Mouse (Mus musculus): ENCODE results near the gene Zfp329. TPM values are rescaled to one million over a fixed set of nuclear protein-coding genes. Genes with fewer than 3 reads are reported as not detected.

Gene Zfp329
- polyA plus RNA-seq, 1 experiment from 2014 or later, result 25.4 TPM

DNA sequence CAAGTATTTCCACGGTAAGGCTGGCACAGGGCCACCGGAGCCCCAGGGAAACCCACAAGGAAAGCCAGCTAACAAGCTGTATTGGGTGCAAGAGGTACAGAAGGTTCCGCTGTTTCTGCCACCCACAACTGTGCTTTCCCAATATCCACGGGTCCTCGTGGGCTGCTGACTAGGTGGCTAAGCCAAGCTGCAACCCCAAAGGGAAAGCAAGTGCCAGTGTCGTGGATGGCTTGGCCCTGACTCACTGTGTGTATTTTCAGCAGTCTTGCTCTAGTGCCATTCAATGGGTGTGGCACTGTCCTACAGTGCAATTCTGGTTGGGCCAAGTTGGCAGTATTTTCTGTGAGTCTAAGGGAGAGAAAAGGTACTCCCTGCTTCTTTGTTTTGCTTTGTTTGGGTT, 31.3 kb downstream of the Zfp329 start:
- H3K4me1 ChIP-seq, result peaks cover 5% of the 10 kb centered on the region; the same call in 1 of the 2 replicates
- 74% methylated on average over 6 of the region's 6 CpGs for WGBS
- H3K27ac ChIP-seq, result no peak overlapping the region
- no peaks in the 10 kb centered on the region for H3K9me3 ChIP-seq
- no peaks in the 10 kb centered on the region for H3K36me3 ChIP-seq (replicated peaks)
- no peak overlapping the region for H3K4me3 ChIP-seq (replicated peaks)
- no peaks in the 10 kb centered on the region for H3K27me3 ChIP-seq
- no peak for ATAC-seq (ENCODE audit: low FRiP score)
- H3K4me2 ChIP-seq, result no peak overlapping the region
- H3K9ac ChIP-seq, result no peak overlapping the region

GRCm38 (mm10) chr7:12780151-12780830, 38.4 kb downstream of the Zfp329 start:
- H3K27me3 ChIP-seq, result no peaks in the 10 kb centered on the region
- WGBS, result under 1% methylated on average over 57 of the region's 57 CpGs
- H3K27ac ChIP-seq, result no peak overlapping the region
- no peaks in the 10 kb centered on the region for H3K9me3 ChIP-seq
- H3K9ac ChIP-seq, result peak overlapping the region; percentile 71
- peak overlapping the region; percentile 66 for H3K4me3 ChIP-seq (replicated peaks)
- ATAC-seq (ENCODE audit: low FRiP score), result peak; percentile 96
- peaks cover 1% of the 10 kb centered on the region for H3K36me3 ChIP-seq (replicated peaks)
- H3K4me1 ChIP-seq, result peaks cover 9% of the 10 kb centered on the region
- peak overlapping the region; percentile 89 for H3K4me2 ChIP-seq

DNA sequence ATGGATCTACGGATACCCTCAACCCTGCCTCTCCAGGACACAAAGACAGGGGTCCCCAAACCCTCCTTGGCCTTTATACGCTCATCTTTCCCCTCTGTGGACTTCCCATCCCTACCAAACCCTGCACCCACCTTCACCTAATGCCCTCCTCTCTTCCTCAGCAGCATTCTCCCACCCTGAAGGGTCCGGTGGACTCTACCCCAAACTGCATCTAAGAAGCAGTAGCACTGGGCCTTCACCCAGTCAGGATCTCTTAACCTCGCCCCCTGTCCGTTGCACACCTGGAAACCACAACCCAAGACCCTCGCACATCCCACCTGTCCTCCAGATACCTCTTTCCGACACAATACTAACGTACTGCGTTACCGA, 38.9 kb downstream of the Zfp329 start:
- 22% methylated on average over 10 of the region's 10 CpGs for WGBS
- no peak for ATAC-seq (ENCODE audit: low FRiP score)
- peak overlapping the region; percentile 66 for H3K4me3 ChIP-seq (replicated peaks)
- peaks cover 6% of the 10 kb centered on the region for H3K36me3 ChIP-seq (replicated peaks)
- peak overlapping the region; percentile 71 for H3K9ac ChIP-seq
- H3K9me3 ChIP-seq, result no peaks in the 10 kb centered on the region
- peak overlapping the region; percentile 89 for H3K4me2 ChIP-seq
- no peak overlapping the region for H3K27ac ChIP-seq
- peaks cover 9% of the 10 kb centered on the region for H3K4me1 ChIP-seq
- H3K27me3 ChIP-seq, result no peaks in the 10 kb centered on the region

DNA sequence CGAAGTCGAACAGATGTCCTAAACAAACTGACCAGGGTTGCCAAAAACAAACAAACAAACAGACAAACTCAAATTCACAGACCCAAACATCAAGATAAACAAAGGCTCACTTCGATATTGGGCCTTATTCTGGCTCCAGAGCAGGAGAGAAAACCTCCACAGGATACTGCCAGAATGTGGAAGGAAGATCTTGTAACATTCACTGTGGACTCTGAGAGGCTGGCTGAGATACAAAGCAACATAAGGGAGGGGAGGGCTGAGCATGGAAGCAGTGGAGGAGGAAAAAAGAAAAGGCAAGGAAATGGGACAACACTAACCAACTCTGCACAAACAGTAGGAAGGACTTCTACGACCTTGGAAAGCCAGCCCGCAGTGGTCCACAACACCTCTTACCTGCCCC, 39.5 kb downstream of the Zfp329 start:
- H3K27ac ChIP-seq, result no peak overlapping the region
- no peaks in the 10 kb centered on the region for H3K27me3 ChIP-seq
- no peak for ATAC-seq (ENCODE audit: low FRiP score)
- H3K4me1 ChIP-seq, result peaks cover 9% of the 10 kb centered on the region
- peak overlapping the region; percentile 89 for H3K4me2 ChIP-seq
- H3K36me3 ChIP-seq (replicated peaks), result peaks cover 13% of the 10 kb centered on the region
- 91% methylated on average over 5 of the region's 5 CpGs for WGBS
- no peaks in the 10 kb centered on the region for H3K9me3 ChIP-seq
- H3K4me3 ChIP-seq (replicated peaks), result no peak overlapping the region
- H3K9ac ChIP-seq, result no peak overlapping the region

DNA sequence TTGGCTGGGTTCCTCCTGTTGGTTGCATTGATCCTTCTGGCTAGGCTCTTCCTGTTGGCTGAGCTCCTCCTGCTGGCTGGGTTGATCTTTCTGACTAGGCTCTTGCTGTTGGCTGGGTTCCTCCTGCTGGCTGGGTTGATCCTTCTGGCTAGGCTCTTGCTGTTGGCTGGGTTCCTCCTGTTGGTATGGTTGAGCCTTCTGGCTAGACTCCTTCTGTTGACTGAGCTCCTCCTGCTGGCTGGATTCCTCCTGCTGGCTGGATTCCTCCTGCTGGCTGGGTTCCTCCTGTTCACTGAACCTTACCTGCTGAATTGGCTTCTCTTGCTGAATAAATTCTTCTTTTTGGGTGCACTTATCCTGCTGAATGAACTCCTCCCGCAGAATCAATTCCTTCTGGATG, 44.1 kb downstream of the Zfp329 start:
- WGBS, result 100% methylated on average over 1 of the region's 1 CpGs
- Histone ChIP-seq H3K4me2 (no peak overlapping the region), H3K9me3 (no peaks in the 10 kb centered on the region), H3K9ac (no peak overlapping the region), H3K36me3 (replicated peaks) (peaks cover 44% of the 10 kb centered on the region), H3K27me3 (no peaks in the 10 kb centered on the region), H3K4me1 (peaks cover 6% of the 10 kb centered on the region; the same call in 1 of the 2 replicates), H3K27ac (no peak overlapping the region), H3K4me3 (replicated peaks) (no peak overlapping the region)
- no peak for ATAC-seq (ENCODE audit: low FRiP score)

DNA sequence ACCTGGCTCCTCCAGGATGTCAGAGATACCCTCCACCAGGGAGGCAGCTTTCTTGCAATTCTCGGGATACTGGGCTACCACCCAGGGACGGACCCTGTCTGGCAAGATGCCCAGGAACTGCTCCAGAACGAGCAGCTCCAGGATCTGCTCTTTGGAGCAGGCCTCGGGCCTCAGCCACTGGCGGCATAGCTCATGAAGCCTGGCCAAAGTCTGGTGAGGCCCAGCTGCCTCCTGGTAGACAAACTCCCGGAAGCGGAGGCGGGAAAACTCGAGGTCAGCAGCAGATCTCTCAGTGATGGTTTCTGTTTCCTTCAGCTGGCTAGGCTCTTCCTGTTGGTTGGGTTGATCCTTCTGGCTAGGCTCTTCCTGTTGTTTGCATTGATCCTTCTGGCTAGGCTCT, 44.5 kb downstream of the Zfp329 start:
- Histone ChIP-seq H3K9me3 (no peaks in the 10 kb centered on the region), H3K4me1 (peaks cover under 1% of the 10 kb centered on the region; the same call in 1 of the 2 replicates), H3K27me3 (no peaks in the 10 kb centered on the region), H3K4me2 (no peak overlapping the region), H3K36me3 (replicated peaks) (peaks cover 49% of the 10 kb centered on the region), H3K27ac (no peak overlapping the region), H3K4me3 (replicated peaks) (no peak overlapping the region), H3K9ac (no peak overlapping the region)
- ATAC-seq (ENCODE audit: low FRiP score), result no peak
- 91% methylated on average over 9 of the region's 9 CpGs for WGBS

Other genes with a start within 250 kb of the Zfp329 start
- gene Vmn2r53, start 210.1 kb downstream of the Zfp329 start, polyA plus RNA-seq (2016; fragmentation: Nextera tagmentation; extraction: Ambion mirVana), result 0.01 TPM in 1 of 2 replicates, not detected in the other
- gene Vmn2r54, start 178.5 kb downstream of the Zfp329 start, polyA plus RNA-seq (2016; fragmentation: Nextera tagmentation; extraction: Ambion mirVana), result not detected in 2 replicates
- gene Vmn2r55, start 133.9 kb downstream of the Zfp329 start, polyA plus RNA-seq (2016; fragmentation: Nextera tagmentation; extraction: Ambion mirVana), result not detected in 2 replicates
- not detected in 2 replicates for gene Vmn2r56, start 83.9 kb downstream of the Zfp329 start, polyA plus RNA-seq (2016; fragmentation: Nextera tagmentation; extraction: Ambion mirVana)
- gene Zscan18, start 15.2 kb downstream of the Zfp329 start, polyA plus RNA-seq (2016; fragmentation: Nextera tagmentation; extraction: Ambion mirVana), result 13.6 and 15.2 TPM in 2 replicates
- gene Zfp110, start 15.9 kb upstream of the Zfp329 start, polyA plus RNA-seq (2016; fragmentation: Nextera tagmentation; extraction: Ambion mirVana), result 32.4 and 34.5 TPM in 2 replicates
- gene Zfp128, start 62.3 kb upstream of the Zfp329 start, polyA plus RNA-seq (2016; fragmentation: Nextera tagmentation; extraction: Ambion mirVana), result 6.0 and 6.2 TPM in 2 replicates
- 13.8 and 15.8 TPM in 2 replicates for gene Zscan22, start 79.0 kb upstream of the Zfp329 start, polyA plus RNA-seq (2016; fragmentation: Nextera tagmentation; extraction: Ambion mirVana)
- 585 and 638 TPM in 2 replicates for gene Rps5, start 103.4 kb upstream of the Zfp329 start, polyA plus RNA-seq (2016; fragmentation: Nextera tagmentation; extraction: Ambion mirVana)
- gene Rnf225, start 108.6 kb upstream of the Zfp329 start, polyA plus RNA-seq (2016; fragmentation: Nextera tagmentation; extraction: Ambion mirVana), result 0.81 and 0.83 TPM in 2 replicates
- 11.3 and 12.4 TPM in 2 replicates for gene Zfp324, start 147.0 kb upstream of the Zfp329 start, polyA plus RNA-seq (2016; fragmentation: Nextera tagmentation; extraction: Ambion mirVana)
- 15.3 and 15.7 TPM in 2 replicates for gene Zfp446, start 159.0 kb upstream of the Zfp329 start, polyA plus RNA-seq (2016; fragmentation: Nextera tagmentation; extraction: Ambion mirVana)
- gene Slc27a5, start 179.3 kb upstream of the Zfp329 start, polyA plus RNA-seq (2016; fragmentation: Nextera tagmentation; extraction: Ambion mirVana), result 0.14 and 0.18 TPM in 2 replicates
- 370 and 396 TPM in 2 replicates for gene Trim28, start 180.3 kb upstream of the Zfp329 start, polyA plus RNA-seq (2016; fragmentation: Nextera tagmentation; extraction: Ambion mirVana)
- 34.9 and 35.9 TPM in 2 replicates for gene Zbtb45, start 191.2 kb upstream of the Zfp329 start, polyA plus RNA-seq (2016; fragmentation: Nextera tagmentation; extraction: Ambion mirVana)
- 127 and 132 TPM in 2 replicates for gene Chmp2a, start 215.9 kb upstream of the Zfp329 start, polyA plus RNA-seq (2016; fragmentation: Nextera tagmentation; extraction: Ambion mirVana)
- gene Ube2m, start 219.4 kb upstream of the Zfp329 start, polyA plus RNA-seq (2016; fragmentation: Nextera tagmentation; extraction: Ambion mirVana), result 107 and 154 TPM in 2 replicates
- 5.3 and 5.4 TPM in 2 replicates for gene Mzf1, start 235.9 kb upstream of the Zfp329 start, polyA plus RNA-seq (2016; fragmentation: Nextera tagmentation; extraction: Ambion mirVana)